Mouse (Mus musculus) heart, adult 2 months (tissue): ENCODE results near the gene Slc2a13.

Experiments
- CTCF ChIP-seq: fragments of 200-600 bp; IDR thresholded peaks from 2 replicates; pipeline ENCODE4 v1.8.1; 2022; ENCODE audit warnings: antibody characterized with exemption, mild to moderate bottlenecking, moderate library complexity
- POLR2A ChIP-seq: fragments of 200-500 bp; IDR thresholded peaks from 2 replicates; pipeline ENCODE4 v1.6.1; 2011; ENCODE audit warnings: mild to moderate bottlenecking, low read depth, low read length, control low read depth; ENCODE audit not compliant: insufficient read depth

DNA sequence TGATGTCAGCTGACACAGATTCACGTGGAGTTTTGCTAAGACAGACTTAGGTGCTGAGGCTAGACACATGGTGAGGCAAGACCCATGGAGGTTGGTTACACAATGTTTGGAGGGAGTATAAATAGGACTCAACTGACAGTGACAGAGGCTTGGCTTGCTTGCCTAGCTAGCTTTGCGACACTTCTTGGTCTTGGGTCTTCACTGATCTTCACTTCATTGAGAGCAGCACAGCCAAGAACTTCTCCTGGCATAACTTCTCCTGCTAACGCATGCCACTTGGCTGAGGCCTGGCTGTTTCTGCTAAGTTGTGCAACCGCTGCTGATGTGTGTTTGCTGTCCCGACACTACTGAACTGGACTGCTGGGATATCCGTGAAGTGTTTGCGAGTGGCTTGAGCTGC, 290.2 kb downstream of the Slc2a13 start:
- TF ChIP-seq CTCF (no peak), POLR2A (no peak)
